Mouse (Mus musculus) megakaryocyte-erythroid progenitor cell, adult 5 weeks (primary cell): ENCODE results near the gene Card14. TPM values are rescaled to one million over a fixed set of nuclear protein-coding genes. Genes with fewer than 3 reads are reported as not detected.

ENCODE experiments used
- polyA plus RNA-seq: library from polyadenylated mRNA; stranded (reverse); fragments of >175 nt; gene quantifications from 2 replicates; pipeline ENCODE4 v1.2.3, GENCODE M21; 2012

The Card14 gene
- polyA plus RNA-seq, result not detected in 2 replicates

DNA sequence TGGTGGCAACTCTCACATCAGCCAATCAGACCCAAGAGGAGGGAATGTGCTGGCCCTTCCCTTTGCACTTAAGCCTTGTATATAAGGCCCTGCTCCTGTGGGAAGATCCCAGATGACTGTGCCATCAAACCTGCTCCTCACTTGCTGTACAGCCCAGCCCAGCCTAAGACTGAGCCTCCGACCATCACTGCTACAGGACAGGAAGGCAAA lies at the start of gene Card14:
Card14 (plus strand) TSS at position 111 of the 210 bp plus-strand sequence.

DNA sequence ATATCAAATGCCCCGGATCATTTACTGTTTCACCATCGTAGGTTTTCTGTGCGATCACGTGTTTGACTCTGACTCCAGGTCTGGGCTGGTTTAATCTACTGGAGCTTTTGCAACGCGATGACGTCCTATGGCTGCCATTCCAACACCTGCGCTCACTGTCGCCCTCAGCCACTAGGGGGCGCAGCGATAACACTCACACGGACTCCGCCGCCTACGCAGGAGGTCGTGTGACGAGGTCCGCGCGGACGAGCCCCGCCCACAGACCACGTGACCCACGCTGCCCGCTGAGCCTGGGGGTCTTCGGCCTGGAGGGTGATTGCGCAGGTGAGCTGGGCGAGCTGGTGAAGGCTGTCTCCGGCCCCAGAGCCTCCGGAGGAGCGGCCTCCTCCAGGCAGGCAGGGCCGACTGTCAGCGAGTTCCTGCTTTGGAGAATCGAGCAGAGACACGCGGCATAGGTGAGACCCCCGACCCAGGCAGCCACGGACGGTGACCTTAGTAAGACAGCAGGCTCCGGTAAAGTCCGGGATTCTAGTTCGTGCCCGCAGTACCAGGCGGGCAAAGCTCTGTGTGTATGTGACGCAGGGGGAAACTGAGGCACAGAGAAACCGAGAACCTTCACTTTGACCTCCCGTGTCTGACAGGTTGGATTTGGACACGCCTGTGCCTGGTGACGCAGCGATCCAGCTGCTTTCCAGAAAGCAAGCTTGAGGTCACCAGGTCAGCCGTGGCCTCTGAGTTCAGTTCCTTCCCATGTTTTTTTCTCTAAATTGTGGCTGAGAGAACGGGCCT lies 39.6 kb upstream of the Card14 start, which contains the start of gene Gaa:
Gaa (plus strand) TSS at position 120 of the 789 bp plus-strand sequence.

GRCm38 (mm10) chr11:119299391-119300245 lies 8.0 kb upstream of the Card14 start, which contains the start of gene Eif4a3:
Gene Eif4a3, minus strand, starts transcription at chr11:119300089.

DNA sequence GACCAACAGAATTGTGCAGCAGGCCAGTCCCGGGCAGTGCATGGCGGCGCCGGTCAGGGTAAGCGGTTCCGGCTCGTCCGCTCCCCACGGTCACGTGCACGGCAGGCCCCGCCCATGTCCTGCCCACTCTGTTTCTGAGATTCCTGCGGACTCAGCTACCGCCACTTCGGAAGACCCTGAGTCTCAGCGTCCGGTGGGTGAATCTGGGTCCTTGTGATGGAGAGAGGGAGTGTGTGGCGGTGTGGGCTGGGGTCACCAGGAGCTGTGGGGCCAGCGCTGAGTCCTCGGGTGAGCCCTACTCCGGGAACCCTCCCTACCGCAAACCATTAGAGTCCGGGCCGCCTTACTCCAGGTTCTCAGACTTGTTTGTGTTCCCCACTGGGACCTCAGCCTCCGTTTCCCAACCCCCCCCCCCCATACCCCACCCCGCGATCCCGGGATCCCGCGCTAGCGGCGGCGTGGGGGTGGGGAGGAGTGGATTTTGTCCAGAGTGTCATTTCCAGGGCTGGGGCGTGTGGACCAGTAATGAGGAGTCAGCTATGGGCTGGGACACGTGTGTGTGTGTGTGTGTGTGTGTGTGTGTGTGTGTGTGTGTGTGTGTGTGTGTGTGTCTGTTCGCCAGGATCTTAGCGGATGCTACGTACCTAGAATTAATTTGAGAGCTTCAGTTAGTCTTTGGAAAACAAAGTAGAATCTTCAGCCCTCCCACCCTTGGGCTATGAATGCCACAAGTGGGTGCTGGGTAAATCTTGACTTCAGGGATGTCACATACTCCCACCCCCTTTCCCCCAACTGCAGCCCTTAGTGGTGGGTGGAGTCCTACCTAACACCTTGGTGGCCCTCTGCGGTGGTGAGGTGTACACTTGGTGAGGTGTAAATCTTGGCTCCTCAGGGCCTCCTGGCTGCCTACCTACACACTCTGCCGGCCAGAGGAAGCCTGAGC lies 48.1 kb downstream of the Card14 start, which contains the start of the genes Sgsh and Slc26a11:
Sgsh (minus strand) TSS at position 94 of the 943 bp plus-strand sequence.
Slc26a11 (plus strand) TSS at position 115 of the 943 bp plus-strand sequence.

GRCm38 (mm10) chr11:119392800-119393482 lies 85.4 kb downstream of the Card14 start, which contains the start of gene Rnf213:
Gene Rnf213, plus strand, starts transcription at chr11:119393100.

Other genes starting within 250 kb of the Card14 start
- gene Cbx4, start 221.5 kb upstream of the Card14 start, polyA plus RNA-seq, result 159 and 168 TPM in 2 replicates
- 4.4 and 6.0 TPM in 2 replicates for gene Tbc1d16, start 79.3 kb upstream of the Card14 start, polyA plus RNA-seq
- 7.7 and 10.5 TPM in 2 replicates for gene Ccdc40, start 79.2 kb upstream of the Card14 start, polyA plus RNA-seq
- gene Gaa, start 39.9 kb upstream of the Card14 start, polyA plus RNA-seq, result 139 and 145 TPM in 2 replicates
- 229 and 275 TPM in 2 replicates for gene Eif4a3, start 7.7 kb upstream of the Card14 start, polyA plus RNA-seq
- 7.8 and 13.6 TPM in 2 replicates for gene Sgsh, start 47.8 kb downstream of the Card14 start, polyA plus RNA-seq
- 2.2 and 2.8 TPM in 2 replicates for gene Slc26a11, start 47.8 kb downstream of the Card14 start, polyA plus RNA-seq
- gene Rnf213, start 85.3 kb downstream of the Card14 start, polyA plus RNA-seq, result 4.4 and 5.8 TPM in 2 replicates
- gene Endov, start 183.6 kb downstream of the Card14 start, polyA plus RNA-seq, result 15.2 and 15.3 TPM in 2 replicates
- gene Nptx1, start 240.0 kb downstream of the Card14 start, polyA plus RNA-seq, result 0.04 and 0.14 TPM in 2 replicates